Mouse (Mus musculus) neutrophil, adult 5-6 weeks (primary cell): Measurements from ENCODE around the gene Bpifc. TPM values are rescaled to one million over a fixed set of nuclear protein-coding genes. Genes with fewer than 3 reads are reported as not detected.
"Not testable (repeated sequence)": the region's sequence is repeated elsewhere in the genome, so short reads cannot be mapped to it uniquely, and the experiment has no call there.

Source experiments
- ATAC-seq: fragments of 151-379, 151-347 bp; 2 replicates; pipeline ENCODE4 v1.8.0; 2017; ENCODE audit warnings: mild to moderate bottlenecking, moderate TSS enrichment; ENCODE audit not compliant: insufficient number of reproducible peaks, poor library complexity, low FRiP score, severe bottlenecking; ENCODE audit errors: extremely low read depth
- total RNA-seq: library from RNA; stranded (forward); fragments of 200-1000 nt; gene quantifications from 2 replicates; pipeline ENCODE4 v1.2.3, GENCODE M21; 2017

The Bpifc gene
- not detected in 2 replicates for total RNA-seq

DNA sequence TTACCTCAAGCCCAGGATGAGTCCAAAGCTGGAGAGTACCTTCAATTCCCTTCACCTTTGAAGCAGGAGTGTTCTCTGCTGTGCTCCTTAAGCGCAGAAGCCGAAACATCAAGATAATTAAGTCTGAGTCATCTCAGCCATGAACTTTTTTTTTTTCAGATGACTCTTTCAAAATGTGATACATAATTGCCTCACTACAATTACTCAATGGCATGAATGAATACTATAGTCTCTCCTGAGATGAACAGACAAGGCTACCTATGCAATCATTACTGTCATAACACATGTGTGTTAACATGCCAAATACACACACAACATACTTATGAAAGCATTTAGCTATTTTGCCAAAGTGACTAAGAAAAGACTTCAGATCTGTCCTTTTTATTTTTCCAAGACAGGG, at the start of gene Bpifc:
Gene Bpifc, minus strand, starts transcription at position 115 of the 400 bp plus-strand sequence.
- no peak for ATAC-seq

DNA sequence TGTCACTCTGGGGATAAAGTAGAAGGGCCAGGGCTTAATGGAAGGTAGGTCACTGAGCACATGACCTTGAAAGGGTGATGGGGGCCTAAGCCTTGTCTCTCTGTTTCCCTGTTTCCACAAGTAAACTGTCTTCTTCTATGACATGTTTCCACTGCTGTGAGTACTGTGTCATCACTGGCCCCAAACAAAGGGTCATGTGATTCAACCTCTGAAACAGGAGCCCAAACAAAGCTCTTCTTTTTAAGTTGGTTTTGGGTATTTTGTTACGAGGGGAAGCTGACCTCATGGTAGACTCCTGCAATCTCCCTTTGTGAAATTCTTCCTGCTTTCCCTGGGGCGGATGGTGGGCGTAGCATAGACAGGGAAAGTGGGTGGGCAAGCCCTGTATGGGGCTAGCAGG, 48.6 kb upstream of the Bpifc start:
- no peak for ATAC-seq

DNA sequence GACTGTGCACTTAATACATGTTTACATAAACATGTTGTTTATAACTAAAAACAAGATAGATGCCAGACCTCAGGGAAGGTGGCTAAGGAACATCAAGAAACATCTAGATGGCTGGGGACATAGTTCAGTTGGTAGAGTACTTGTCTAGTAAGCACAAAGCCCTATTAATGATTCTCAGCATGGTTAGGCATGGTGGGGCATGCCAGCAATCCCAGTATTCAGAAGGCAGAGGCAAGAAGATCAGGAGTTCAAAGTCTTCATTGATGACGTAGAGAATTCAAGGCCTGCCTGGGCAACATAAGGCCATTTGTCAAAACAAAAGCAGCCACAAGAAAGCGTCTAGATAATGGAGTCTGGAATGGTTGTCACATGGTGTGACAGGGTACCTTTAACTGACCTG, 46.0 kb upstream of the Bpifc start:
- ATAC-seq, result no peak

DNA sequence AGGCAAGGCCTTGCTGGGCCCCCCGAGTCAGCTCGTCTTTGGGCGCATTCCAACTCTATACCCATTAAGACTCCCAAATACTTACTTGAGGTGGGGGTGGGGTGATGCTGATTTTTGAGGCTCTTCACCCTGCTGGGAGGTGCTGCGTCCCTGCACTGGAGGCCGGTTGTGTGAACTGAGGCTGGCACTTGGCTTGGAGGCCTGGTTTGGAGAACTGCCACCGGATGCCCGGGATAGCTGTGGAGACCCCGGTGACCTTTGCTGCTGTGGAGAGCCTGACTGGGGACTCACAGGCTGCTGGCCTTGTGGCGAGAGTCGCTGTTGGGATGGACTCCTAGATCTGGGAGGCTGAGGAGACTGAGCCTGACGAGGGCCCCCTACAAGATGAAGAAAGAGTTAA, 45.6 kb upstream of the Bpifc start:
- no peak for ATAC-seq

DNA sequence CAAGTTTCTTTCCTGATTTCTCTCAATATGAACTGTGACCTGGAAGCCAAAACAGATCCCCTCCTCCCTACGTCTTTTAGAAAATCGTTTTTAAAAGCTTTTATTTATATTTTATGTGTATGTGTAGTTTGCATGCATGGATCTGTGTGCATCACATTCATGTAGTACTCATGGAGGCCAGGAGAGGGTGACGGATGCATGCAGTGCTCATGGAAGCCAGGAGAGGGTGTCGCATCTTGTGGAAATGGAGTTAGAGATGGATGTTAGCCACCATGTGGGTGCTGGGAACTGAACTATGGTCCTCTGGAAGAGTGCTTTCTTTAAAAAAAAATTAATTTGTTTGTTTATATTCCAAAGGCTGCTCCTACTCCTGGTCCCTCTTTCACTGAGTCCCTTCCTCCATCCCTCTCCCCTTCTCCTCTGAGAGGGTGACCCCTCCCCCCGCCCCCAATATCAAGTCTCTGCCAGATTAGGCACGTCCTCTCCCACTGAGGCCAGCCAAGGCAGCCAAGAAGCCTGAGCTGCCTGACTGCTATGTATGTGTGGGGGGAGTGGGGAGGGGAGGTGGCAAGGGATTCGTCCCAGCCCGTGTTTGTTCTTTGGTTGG, 44.7 kb upstream of the Bpifc start:
- ATAC-seq, result no peak

DNA sequence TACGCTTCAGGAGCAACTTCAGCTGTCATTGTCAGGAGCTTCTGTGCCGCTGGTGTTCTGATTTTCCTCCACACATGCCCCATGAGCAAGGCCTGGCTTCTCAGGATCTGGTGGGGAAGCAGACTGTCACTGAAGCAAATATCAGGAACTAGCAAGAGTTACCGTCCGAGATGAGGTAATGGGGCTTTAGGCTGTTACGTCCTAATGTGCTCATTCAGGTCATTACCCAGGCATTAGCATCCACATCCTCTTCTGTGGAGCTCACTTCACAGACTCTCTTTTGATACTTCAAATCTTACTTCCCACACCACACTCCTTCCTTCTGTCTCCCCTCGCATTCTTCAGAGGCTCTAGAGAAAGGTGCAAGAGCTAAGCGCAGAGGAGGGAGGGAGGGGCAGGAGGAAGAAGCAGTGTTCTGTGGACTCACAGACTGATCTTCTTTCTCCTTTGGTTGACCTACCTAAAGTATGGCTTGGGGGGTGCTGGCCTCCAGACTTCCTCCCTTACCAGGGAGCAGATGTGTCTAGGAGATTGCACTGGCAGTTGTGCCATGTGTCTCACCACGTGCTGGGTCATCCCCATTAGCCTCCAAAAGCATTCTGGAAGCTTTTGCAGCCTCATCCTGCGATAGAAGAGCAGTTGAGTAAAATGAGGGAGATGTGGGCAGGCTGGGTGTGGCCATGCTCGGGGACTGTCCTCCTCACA, 41.3 kb upstream of the Bpifc start:
- ATAC-seq, result no peak

DNA sequence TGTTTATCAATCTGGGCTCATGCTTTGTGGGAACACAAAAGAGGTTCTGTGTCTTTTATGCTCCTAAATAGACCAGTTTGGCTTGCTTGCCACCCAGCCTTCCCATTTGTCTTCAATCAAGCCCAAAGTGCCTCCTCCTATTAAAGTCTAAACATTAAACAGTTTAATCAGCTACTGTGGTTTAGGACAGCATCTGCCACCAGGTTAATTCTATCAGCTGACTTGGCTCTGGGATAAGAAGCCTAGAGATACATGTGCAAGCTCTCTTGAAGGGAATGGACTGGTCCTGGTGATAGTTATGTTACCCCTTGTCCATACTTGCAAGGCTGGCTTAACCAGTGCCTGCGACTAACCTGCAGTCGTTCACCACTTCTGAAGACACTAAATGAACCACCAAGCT, 38.8 kb upstream of the Bpifc start:
- ATAC-seq, result no peak

DNA sequence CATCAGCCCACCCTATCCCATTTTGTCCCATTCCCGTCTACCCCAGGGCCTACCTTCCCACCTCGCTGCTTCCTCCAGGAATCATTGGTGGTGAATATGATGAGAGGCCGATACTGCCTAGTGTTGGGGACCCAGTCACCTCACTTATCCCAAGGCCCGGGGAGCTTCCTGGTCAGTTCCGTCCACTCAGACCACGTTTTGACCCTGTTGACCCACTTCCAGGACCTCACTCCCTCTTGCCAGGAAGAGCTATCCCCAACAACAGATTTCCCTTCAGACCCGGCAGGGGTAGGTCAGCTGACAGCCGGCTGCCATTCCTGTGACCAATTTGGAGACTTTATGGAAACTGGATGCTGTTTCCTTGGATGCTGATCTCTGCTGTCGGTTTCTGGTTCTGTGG, 36.1 kb upstream of the Bpifc start:
- ATAC-seq, result no peak

DNA sequence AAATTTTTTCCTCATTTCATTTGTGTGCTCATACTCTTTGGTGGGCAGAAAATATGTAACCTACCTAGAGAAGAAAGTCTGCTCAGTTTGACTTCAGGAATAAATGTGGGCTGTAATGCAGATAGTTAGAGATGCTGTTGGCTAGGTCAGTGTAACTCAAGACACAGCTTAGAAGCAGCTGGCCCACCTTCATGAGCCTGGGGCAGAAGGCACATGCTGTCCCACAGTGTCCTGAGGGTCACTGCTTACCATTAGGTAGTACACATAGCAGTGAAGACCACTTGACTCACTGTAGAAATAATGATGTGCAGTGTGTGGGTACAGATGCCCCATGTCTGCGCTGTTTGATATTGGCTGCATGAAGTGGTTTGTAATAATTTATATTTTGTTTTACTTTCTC, 34.7 kb upstream of the Bpifc start:
- no peak for ATAC-seq

DNA sequence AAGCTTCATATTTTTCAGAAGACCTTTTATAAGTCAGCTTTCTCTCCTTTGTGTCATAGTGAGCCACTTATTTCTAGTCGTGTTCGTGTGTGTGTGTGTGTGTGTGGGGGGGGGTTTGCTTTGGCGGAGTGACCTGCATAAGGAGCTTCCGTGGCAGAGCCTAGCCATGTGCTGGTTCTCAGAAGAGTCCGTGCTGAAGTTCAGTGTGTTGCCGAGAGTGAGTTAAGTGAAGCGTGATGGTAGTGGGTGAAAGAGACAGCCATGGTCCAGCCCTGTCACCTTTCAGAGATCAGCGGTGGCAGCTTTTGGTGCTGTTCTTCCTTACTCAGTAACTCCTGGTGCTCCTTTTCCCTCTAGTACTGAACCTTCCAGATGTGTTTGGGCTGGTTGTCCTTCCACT, 32.4 kb upstream of the Bpifc start:
- ATAC-seq, result no peak

DNA sequence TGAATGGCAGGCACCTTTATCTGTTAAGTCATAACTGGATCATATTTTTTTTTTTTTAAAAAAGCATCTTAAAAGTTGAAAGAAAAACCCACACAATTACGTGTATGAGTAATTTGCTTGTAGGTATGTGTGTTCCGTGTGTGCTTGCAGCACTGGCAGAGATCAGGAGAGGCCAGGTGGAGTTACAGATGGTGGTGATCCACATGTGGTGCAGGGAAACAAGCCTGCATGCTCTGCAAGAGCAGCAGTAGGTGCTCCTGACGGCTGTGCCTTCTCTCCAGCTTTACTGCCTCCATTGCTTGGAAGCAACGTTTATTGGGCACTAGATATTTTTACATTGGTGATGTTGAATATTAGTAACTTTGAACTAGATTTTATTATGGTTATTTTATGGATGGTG, 32.0 kb upstream of the Bpifc start:
- no peak for ATAC-seq

DNA sequence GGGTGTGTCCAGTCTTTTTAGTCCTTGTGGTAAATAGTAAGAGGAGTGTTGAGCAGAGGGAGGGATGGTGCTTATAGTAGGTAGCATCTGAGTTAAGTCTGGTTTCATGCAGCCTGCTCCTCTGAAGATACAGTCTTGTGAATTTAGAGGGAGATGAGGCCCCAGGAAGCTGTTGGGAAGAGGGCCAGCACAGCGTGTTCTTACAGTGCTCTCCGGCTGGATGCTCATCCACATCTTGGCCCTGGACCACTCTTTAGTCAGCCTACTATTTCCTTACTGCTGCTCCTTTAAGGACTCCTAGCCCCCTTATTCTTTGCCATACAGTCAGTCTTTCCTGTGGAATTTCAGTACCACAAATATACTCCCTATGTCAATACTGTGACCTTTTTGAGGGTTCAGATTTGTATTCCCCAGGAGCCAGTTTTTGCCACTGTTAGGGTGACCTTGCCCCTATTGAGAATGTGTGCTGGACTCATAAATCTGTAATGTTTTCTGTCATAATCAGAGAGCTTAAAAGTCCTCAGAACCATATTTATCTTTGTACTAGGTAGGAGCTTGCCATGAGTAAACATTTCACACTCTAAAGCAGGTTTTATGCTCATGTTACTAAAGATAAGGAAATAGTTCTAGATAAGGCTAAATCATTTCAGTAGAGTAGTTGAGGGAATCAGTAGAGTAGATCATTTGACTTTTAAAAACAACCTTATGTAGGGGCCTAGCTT, 22.5 kb upstream of the Bpifc start:
- ATAC-seq, result no peak

DNA sequence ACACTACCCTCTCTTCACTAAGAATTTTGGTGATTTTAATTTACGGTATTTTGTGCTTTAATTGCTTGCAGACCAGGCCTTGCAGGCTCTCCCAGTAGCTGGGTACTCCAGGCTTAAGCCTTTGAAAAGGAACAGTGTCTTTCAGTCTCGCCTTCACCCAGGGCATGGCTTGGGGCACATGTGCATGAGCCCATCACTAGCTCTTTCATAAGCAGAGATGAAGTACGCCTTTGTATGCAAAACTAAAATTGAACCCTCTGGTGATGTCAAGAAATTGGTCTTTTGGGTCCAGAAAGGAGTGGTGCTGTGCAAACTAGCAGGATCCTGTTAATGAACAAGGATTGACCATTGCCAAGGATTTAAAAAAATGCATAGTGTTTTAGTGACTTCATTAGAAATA, 20.8 kb upstream of the Bpifc start:
- no peak for ATAC-seq

DNA sequence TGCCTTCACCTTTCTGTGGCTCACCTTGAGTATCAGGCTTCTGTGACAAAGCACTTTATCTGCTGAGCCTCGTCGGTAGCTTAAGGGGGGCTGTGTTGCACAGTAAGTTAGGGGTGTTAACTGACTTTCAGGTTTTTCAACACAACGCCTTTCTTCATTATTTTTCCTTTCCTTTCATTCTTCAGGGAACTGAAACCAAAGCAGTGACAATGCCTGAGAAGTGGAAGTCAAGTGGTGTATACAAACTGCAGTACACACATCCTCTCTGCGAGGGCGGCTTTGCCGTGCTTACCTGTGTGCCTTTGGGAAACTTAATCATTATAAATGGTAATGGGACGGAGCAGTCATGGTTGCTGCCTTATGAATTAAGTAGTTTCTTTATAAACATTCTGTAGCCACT, 19.0 kb upstream of the Bpifc start:
- no peak for ATAC-seq

DNA sequence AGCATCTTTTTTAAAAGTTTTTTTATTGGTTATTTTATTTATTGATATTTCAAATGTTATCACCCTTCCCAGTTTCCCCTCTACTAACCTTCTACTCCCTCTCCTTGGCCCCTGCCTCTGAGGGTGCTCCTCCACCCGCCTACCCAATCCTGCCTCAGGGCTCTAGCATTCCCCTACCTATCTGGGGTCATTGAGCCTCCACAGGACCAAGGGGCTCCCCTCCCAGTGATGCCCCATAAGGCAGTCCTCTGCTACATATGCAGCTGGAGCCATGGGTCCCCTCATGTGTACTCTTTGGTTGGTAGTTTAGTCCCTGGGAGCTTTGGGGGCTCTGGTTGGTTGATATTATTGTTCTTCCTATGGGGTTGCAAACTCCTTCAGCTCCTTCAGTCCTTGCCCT, 15.1 kb upstream of the Bpifc start:
- not testable (repeated sequence) for ATAC-seq

DNA sequence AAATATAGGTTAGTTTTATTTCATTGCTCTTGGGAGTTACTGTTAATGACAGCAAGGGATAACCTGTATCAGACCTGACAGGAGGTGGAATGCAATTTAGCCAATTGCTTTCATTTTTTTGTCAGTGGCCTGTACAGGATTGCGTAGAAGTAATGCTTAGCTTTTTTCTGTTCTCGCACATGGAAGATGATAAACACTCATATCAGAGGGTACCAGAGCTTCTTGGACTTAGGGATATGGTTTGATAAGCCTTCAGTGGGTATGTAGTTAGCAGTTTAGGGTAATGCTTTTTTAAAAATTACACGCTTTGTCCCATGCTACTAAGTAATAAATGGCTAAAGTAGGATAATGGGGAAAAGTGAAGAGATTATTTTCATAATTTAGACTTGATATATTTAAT, 14.7 kb upstream of the Bpifc start:
- ATAC-seq, result no peak

DNA sequence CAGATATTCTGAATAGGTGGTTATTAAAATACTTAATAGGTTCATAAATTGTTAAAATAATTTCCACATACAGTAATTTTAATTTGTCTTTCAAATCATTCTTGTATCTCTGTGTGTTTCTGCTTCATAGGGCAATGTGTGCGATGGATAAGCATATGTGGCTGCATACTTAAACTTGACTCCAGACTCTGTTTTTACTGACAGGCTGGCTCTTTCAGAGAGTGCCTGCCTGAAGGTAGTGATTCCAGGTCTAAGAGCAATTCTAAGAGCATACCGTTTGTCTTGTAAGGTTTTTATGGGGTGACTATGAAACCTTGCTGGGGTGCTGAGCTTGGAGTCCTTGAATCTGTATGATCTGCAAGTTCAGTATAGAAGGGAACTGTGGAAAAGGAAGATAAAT, 14.2 kb upstream of the Bpifc start:
- no peak for ATAC-seq

DNA sequence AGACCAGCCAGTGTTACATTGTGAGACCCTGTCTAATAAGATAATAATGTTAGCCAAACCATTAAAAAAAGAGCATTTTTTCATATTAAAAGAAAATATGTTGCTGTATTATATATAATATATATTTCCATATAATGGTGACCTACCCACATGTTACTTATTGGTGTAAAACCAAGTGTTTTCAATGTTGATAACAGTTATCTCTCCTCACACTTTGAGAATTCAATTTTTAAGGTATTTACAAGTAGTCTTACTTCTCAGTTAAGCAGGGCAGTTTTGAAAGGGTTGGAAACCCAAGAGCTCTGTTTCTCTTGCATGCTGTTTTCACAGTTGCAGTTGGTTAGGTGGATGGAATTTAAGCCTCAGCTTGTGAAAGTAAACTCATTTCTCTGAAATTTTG, 11.5 kb upstream of the Bpifc start:
- ATAC-seq, result no peak

DNA sequence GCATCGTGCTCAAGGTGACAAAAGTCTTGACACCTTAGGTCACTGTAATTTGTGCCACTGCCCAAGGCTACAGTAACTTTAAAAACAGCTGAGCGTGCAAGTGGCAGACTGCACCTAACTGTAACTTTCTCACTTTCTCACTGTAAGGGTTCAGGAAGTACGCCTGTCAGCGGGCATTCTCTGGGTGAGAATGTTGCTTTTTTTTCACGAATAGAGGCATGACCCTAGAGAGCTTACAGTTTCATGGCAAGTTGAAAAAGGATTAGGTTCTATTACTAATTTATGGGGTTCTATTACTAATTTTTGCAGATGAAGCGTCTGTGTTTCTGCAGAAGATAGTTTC, 10.8 kb upstream of the Bpifc start:
- 0 out of 2 replicates have a peak, but pooled peaks have one; percentile 3 for ATAC-seq

DNA sequence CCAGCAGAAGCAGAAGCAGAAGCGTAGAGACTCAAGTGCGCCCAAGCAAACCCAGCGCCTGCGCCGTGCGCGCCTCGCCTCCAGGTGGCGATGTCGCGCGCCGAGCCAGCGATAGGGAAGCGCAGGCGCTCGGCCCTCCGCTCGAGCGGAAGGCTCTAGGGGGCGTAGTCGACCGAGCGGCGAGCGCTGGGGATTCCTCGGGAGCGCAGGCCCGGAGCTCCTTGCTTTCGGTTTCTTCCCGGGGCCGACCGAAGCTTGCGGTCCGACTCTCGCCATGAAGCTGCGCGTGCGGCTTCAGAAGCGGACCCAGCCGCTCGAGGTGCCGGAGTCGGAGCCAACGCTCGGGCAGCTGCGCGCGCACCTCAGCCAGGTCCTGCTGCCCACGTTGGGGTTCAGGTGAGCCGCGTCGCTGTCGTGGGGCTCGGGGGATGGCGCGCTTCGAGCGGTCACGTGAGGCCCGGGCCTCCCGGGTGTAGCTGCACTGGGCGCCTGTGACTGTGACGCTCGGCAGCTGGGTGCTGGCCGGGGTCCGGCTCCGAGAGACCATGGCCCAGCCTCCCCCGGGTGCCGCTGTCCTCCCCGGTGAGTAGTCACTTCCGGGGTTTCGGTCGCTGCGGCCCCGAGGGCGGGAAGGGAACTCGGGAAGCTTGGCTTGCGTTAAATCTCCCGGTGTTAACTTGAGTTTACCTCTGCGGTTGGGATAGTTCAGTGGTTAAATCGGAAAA, 10.2 kb upstream of the Bpifc start, which contains the start of gene Fbxo7:
Gene Fbxo7, plus strand, starts transcription at position 224 of the 725 bp plus-strand sequence.
- ATAC-seq, result peak; percentile 95
